Mouse (Mus musculus): ENCODE measurements at regions not wholly inside any gene's neighbourhood (a gene's known extent, or its start where the extent isn't known, plus 50 kb on each side); places are given as distances from the start of the nearest gene placed in this dataset.
"Not testable (repeated sequence)": the region's sequence is repeated elsewhere in the genome, so short reads cannot be mapped to it uniquely, and the experiment has no call there.

DNA sequence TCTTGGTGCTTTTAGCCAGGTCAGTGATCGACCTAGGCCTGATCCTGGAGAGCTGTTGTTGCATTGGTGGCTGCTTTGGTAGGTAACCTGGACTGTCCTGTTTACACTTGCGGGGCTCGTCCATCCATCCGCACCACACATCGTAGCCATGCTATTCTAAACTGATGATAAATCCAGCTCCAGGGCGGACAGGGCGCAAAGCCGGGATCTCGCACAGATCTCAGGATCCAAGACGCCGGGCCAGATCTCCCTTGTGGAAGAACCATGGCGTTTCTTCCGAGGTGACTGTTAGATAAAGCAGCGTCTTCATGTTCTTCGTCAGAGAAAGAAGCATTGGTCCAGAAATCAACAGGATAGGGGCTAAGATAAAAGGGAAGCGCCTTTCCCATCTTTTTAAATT is 115.6 kb downstream of the Sec16b start:
- DNase-seq: not testable (repeated sequence)

DNA sequence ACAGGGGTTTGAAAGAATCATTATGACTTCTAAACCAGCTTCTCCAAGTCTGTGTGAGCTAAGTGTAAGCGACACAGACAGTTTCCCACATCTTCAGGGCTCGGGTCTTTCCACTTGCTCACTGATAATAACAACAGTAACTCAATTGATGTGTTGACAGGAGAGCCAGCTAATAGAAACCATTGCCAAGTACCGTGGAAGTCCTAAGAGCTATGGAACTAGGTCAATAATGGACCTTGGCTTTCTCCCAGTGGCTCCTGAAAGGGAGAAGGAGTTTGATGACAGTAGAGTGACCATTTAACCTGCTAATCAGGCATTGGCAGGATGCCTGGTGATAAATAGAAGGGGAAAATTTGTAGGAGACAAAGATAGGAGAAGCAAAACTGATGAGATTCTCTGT is 126.1 kb downstream of the Sec16b start:
- DNase-seq: no peak

DNA sequence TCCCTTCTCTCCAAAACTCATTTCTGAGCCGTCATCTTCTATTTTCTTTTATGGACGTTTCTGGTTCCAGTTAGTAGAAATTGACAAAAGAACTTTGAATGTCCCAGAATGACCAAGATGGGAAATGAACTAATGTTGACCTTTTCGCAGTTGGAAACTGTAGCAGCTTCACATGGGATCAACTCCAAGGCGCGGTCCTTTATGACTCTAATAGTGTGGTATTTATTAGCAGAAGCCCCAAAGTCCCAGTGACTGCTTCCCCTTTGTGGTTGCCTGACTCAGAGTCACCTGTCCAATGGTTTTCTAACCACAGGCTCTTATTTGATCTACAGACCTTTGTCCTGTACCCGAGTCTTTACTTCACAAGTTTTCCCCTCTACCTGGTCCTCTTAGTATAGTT is 126.9 kb downstream of the Sec16b start:
- no peak for DNase-seq

DNA sequence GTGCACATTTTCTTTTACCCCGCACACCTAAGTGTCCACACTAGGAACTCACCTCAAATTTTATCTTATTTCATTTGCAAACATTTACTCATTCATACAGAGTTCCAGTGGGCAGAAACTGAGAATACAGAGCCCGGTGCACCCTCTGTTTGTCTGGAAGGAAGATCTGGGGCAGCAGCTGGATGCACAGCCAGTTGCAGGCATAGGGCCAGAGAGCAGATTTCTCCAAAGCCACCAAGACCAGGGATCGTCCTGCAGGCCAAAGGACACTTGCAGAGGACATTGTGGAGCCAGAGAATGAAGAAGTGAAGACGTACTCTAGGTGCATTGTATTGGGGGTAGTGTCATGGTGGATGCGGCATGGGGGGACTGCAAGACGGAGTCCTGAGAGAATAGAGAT is 129.2 kb downstream of the Sec16b start:
- no peak for DNase-seq

DNA sequence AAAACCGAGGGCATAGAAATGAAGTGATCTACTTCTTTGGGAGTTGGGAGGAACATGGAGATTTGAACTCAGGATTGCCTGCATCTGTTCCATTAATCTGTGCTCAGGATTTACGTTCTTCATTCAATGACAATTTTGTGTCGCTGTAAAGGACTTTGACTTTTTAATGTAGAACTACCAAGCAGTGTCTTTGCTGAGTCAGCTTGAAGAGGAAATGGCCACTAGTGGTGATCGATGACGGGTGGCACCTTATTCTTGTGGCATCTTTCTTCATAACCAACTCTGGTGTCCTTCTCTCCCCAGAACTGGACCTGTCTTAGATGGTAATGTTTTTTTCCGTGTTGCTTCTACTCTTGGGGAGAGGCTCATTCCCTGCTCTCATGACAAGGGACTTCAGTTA is 137.0 kb downstream of the Sec16b start:
- no peak for DNase-seq

DNA sequence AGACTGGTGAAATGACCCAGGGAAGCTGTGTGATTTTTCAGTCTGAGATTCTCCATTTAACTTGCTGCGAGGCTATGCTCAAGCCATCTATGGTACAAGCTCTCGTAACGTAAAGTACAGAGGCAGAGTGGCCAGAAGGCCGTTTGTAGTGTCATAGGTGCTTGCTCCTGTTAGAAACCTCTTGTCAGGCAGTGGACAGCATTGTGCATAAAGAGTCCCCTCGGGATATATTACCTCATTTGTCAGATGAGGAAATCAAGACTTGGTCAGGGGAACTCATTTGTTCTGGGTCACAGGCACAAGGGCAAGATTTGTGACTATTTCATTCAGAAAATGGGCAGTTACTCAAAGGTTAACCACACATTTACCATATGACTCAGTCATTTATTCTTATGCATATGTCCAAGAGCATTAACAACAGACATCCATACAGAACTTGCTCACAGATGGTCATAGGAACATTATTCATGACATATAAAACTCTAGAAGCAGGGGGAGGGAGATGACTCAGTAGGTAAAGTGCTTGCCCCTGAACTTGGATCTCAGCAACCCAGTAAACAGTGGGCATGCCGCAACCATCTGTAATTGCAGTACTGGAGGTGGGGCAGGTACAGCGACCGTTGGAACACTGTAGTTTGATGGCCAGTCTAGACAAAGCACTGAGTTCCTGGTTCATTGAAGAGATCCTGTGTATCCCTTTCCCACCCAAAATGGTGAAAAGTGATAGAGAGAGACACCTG is 139.3 kb downstream of the Sec16b start:
- no peak for DNase-seq

DNA sequence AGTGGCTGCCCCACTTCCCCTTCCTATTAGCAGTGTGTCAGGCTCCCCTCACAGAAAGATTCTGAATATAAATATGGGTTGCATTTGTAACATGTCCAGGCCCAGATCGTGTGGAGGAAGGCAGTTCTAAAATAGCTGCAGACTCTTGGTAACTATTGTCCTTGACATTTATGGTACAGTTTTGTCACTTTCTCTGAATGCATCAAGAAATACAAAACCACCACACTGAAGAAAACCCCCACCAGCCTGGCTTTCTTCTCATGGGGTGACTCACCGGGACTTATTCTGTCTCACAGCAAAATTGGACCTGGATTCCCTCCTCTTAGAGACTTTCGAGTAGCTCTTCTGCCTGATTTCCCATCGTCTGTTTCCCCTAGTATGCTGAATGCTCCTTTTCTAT is 148.9 kb downstream of the Sec16b start:
- DNase-seq: no peak

DNA sequence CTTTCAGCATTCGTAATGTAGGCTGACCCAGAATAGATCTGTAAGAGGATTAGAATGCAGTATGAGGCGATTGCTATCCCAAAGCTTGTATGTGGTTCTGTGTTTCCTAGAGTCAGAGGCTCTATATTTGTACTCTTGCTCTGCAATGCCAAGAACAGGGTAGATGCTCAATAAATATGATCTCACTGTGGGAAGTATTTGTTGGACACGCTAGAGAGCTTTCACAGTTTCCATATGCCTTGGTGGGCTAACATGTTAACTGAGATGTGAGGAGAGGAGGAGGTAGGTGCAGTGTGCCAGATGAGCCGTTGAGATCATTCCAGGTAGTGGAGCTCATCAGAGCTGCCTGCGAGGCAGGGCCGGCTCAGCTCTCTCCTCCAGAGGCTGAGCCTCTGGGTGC is 163.1 kb downstream of the Sec16b start:
- no peak for DNase-seq

DNA sequence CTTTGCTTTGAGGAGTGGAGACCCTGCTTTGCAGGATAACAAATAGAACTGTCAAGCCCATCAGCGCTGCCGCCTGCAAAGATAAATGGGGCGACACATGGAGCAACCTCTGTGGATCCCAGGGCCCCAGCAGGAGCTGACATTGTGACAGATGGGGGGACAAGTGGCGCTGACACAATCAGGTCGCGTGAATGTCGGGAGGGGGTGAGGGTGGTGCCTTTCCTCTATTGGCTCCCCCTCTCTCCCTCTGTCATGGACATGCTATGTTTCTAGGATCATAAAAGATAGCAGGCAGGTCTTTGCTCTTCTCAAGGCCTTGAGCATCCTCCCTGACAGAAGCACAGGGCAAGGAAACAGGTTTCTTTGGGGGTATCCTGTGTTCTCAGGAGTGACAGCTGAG is 177.8 kb downstream of the Sec16b start:
- DNase-seq: no peak

DNA sequence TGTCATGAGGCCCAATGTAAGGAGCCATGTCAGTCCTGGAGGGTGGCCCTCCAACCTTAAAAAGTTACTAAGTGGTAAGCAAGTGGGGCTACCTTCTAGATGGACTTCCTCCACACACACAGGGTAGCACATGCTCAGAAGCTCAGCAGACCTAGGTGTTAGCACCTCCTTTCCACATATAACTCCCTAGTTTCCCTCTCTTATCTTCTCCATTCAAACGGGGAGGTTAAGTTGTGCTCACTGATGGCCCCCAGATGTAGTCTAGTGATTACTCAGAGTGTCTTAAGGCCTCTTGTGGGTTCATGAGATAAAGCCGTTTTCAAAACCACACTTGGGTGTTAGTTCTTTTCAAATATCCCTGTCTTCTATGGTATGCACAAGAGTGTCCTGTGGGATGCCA is 188.7 kb downstream of the Sec16b start:
- no peak for DNase-seq

DNA sequence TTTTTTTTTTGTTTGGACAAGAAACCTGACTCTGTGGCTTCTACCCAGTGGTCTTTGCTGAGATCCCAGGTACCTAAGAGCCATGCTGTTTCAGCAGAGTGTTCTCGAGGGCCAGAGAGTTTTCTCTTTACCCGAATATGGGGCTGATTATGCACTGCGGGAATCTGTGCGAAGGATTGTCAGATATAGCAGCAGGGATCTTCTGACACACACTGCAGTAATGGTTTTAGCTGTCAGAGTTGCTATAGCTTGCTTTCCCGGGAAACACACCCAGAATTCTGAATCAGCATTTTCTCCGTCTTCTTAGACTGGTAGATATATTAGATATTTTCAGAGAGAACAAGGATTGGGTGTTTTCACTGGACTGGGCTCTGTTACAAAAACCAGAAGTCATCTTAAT is 197.1 kb downstream of the Sec16b start:
- no peak for DNase-seq

DNA sequence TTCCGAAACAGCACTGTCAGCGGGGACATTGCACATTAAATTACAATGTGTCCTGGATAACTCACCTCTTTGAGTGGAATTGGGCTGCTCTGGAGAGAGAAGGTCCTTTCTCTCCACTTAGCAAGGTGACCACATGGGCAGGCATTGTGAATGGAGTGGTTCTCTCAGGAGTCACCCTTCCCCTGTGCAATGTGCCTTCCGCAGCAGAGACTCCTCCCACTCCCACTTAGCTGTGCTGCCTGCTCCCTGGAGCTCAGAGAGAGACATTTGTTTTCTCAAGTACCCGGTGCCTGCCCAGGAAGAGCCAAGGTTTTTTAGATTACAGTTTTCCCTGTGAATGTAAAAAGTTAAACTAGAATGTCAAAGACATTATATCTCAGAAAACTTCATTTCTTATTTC is 198.8 kb downstream of the Sec16b start:
- peak in 1 of 2 experiments; percentile 7 for DNase-seq

DNA sequence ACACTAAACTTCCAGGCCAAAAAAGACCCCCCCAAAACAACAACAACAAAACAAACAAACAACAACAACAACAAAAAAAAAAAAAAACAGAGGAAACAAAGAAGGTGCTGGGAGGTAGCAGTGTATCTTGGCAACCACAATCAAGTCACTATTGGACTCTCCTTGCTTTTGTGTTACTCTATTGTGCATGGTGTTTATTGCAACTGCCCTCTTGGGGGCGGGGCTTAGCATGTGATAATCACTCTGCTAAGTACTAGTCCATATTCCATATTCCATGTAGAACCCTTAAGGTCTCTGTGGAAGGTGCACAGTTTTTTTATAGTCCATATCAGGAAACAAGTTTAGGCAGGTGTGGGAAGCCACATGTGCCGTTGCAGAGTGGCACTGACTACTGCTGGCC is 200.7 kb downstream of the Sec16b start:
- DNase-seq: no peak

DNA sequence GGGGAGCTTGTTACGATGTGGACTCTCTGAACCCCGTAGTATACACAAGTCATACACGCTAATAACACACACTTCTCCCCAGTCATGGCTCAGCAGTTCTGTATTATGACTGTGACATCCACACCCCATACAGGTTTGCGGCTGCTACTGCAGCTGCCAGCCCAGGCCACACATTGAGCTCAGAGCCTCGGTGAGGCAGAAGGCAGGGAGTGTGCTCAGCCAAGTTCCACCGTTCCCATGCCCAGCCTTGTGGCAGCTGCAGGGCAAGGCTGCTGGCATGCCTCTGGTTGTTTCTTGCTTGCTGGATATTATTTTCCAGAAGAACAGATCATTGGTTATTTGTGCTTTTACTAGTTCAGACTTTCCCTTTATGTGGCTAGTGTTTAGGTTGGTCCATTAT is 202.6 kb downstream of the Sec16b start:
- no peak for DNase-seq

DNA sequence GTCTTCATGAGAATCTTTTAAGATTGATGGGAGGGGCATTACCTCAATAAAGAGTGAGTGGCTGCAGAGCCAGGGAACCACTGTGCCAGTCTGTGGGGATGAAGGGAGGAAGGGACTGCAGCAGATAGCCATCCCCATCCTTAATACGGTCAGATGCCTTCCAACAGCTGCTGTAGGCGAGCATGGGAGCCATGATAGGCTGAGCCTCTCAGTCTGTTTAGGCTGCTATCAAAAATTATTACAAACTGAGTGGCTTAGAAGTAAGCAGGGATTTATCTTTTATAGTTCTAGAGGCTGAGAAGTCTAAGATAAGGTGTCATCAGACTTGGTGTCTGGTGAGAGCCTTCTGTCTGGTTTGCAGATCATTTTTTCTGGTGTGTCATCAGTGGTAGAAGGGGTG is 204.3 kb downstream of the Sec16b start:
- no peak for DNase-seq

DNA sequence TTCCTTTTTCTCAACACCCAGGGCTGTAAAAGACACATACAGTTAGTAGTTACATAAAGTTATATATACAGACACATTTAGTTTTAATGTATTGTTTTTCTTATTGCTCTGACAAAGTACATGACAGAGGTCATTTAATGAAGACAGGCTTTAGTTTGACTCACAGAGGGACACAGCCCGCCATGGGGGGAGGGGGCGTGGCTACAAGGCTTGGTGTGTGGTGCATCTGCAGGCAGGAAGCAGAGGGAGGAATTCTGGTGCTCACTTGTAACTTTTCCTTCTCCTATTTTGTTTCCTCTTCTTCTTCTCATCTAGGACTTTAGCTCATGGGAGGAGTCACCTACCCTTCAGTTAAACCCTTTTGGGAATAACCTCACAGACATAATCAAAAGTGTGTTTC is 206.0 kb downstream of the Sec16b start:
- no peak for DNase-seq

DNA sequence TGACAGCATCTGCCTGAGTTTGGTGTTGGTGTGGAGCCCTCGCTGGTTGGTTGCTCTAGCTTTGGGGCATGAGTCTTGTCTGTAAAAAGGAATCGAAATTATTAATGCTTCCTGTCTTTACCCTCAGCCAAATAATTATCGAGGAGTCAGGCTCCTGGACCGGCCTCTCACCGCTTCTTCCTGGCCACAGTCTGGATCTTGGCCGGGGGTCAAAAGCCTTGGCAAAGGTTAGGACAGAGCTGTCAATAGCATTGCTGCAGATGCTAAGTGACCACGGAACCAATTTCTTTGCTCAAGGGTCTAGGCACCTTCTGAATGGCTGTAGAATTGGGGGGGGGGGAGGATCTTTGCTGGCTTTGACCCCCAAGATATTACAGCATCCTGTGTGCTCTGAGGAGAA is 207.3 kb downstream of the Sec16b start:
- DNase-seq: no peak

DNA sequence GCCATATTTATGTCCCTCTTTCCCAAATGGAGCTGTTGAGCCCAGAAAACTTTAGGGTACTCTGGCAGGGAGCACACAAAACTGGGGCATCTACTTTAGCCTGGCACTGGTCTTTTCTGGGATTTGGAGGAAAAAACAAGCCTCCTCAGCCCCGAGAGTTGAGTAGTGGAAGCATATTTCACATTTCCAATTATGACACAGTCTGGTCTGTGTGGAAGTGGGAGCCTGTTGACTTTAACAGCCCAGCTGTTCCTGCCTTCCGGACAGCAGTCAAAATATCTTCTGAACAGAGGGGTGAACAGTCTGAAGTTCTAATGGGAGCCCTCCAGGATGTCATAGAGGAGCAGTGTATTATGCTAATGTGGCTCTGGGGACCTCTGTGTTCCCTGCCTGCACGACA is 209.1 kb downstream of the Sec16b start:
- DNase-seq: no peak

DNA sequence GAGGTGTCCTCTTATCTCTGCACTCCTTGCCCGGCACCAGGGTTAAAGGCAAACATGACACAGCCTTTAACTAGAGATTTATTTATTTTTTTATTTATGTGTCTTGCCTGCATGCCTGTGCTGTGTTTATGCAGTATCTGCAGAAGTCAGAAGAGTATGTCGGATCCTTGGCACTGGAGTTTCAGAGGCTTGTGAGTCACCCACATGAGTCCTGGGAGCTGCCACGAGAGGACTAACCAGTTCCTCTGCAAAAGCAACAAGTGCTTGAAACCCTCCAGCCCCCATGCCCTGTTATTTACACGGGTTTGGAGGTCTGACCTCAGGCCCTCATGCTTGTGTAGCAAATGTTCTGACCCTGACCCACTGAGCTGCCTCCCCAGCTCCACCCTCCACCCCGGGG is 210.6 kb downstream of the Sec16b start:
- no peak for DNase-seq

DNA sequence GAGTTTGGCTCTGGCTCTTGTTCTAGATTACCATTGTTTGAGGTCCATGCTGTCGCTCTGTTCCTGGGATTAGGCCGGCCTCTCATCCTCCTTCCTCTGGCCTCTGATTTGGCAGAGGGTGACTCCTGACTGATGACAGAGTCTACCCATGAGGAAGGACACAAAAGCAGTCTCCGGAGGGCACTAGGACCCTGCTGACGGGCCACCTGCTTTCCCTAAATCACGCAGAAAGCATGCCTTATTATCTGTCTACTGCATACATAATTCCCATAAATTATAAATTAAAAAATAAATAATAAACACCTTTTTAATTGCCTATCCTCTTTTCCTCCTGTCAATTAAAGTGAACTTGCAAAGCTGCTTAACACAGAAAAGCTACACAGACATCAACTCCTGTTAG is 215.4 kb downstream of the Sec16b start:
- DNase-seq: no peak

DNA sequence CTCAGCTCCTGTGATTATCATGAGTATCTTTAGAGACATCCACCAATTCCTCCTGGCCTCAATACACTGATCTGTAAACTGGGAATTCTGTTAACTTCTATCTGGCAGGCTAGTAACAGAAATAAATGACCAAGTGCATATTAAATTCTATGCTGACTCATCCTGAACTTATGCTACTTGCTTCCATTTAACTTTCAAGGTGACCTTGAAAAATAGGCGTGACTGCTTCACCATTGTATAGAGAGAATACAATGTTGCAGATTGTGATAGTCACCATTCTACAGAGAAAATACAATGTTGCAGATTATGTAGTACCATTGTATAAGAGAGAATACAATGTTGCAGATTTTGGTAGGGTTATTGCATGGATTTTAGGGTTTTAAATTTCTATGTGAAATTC is 224.6 kb downstream of the Sec16b start:
- DNase-seq: no peak

DNA sequence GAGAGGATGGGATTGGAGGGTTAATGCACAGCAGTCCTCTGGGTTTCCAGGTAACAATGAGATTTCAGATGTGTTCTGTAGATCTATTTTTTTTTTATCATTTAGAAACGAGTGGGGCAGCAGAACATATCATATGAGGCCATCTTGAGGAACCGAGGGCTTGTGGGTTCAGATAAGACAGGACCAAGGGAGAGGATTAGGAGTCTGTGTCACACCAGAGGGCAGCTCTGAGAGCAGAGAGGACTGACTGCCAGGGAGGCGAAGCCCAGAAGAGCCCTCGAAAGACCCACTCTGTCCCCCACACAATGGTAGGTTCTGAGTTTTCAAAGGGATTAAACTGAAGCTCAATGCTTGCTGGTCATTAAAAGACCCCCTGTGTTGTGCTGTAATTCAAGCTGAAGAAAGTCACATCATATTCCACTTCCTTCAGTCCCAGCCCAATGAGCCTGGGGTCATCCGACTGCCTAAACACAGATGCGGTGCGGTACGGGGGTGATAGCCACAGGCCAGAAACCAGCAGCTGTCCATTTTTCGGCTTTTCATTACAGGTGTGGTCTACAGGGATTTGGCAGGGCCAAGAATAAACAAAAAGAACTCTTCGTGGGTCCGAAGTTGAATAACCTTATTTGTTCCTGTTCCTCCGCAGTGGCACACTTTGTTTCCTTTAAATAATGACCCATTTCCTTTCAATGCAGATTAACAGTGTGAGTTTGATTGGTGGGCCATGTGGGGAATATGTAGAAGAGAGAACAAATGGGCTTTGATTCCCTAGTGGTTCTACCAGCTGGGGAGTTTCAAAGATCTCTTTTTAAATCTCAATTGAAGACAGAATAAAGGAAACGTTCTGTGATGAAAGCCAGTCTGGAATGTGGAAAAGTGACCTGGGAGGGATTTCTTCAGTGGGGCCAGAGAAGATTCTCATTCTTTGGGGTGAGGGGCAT is 234.5 kb downstream of the Sec16b start:
- no peak for DNase-seq

DNA sequence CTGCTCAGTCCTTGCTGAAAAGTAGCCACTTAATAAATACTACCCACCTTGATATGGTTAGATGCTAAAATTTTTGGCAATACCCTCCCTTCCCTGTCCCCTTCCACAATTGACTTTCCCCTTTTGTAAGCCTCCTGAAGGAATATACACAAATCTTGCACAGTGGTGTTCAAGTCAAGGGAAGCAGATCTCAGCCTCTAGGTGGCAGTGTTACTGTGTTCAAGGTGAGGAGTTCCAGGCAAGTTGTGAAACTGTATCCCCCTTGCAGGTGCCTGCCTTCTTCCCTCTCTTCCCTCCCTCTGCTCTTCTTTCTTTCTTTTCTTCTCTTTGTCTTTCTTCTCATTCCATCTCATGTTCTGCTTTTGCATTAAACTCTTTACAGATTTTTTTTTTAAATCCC is 239.1 kb downstream of the Sec16b start:
- peak in 1 of 2 experiments; percentile 3 for DNase-seq

DNA sequence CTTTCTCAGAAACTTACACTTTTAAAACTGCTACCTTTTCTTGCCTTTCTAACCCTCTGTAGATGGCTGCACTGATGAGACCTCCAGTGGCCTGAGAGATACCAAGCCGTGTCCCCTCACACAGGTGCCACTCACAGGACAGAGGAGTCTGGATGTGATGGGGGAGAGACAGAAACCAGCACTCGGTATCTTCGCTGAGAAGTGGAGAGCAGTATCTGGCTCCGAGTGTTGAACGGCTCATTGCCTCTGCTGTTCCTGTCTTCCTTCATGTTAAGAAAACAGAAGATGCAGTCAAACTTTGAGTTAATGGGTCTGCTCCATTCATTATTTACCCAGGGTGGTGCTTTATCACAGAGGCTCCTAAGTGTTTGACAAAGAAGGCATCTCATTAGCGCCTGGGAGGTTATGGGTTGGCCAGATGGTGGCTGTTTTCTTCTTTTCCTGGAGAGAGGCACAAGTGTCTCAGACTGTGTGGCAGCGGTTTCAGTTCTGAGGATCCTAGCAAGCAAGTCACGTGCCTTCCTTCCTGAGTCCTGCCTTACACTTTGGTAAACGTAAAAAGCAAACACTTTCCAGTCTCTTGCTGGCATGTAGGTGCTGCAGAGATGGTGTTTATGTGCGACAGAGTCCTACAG is 248.6 kb downstream of the Sec16b start:
- DNase-seq: no peak

Measured in lung, adult 18-20 months (tissue).